Mouse (Mus musculus) thymus, postnatal 25 days (tissue): ENCODE results near the gene Kcnma1.

Experiments used
- DNase-seq: peaks from one replicate; pipeline ENCODE4 v3.0.0; 2022

Gene Kcnma1

GRCm38 (mm10) chr14:23848529-23849141, 165.7 kb downstream of the Kcnma1 start:
- DNase-seq: no peak

GRCm38 (mm10) chr14:23846706-23847105, 167.6 kb downstream of the Kcnma1 start:
- DNase-seq: no peak

DNA sequence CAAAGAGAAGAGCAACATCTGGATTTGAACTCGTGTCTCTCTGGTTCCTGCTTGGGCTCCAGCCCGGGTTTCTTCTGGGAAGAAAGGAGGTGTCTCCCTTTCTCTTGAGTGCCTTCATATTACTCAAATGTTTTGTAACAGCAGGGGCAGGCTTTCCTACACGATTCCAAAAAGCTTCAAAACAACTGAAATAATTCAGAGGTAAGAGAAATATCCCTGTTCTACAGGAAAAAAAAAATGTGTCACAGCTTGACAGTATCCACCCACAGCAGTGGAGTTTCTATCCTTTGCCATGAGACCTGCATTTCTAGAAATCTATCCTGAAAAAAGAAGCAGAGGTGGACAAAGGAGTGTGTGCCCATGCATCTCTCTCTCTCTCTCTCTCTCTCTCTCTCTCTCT, 172.3 kb downstream of the Kcnma1 start:
- DNase-seq: no peak

GRCm38 (mm10) chr14:23839613-23840012, 174.7 kb downstream of the Kcnma1 start:
- no peak for DNase-seq

GRCm38 (mm10) chr14:23835387-23836111, 178.7 kb downstream of the Kcnma1 start:
- DNase-seq: no peak

- DNase-seq: no peak
Observed at GRCm38 (mm10) chr14:23831284-23831683, 183.0 kb downstream of the Kcnma1 start.

GRCm38 (mm10) chr14:23830316-23830715, 184.0 kb downstream of the Kcnma1 start:
- DNase-seq: no peak

- DNase-seq: no peak
Observed at GRCm38 (mm10) chr14:23828711-23829320, 185.5 kb downstream of the Kcnma1 start.

- DNase-seq: no peak
Observed at GRCm38 (mm10) chr14:23824937-23825336, 189.4 kb downstream of the Kcnma1 start.

GRCm38 (mm10) chr14:23824267-23824666, 190.0 kb downstream of the Kcnma1 start:
- DNase-seq: no peak

- no peak for DNase-seq
Observed at GRCm38 (mm10) chr14:23817585-23817984, 196.7 kb downstream of the Kcnma1 start.

DNA sequence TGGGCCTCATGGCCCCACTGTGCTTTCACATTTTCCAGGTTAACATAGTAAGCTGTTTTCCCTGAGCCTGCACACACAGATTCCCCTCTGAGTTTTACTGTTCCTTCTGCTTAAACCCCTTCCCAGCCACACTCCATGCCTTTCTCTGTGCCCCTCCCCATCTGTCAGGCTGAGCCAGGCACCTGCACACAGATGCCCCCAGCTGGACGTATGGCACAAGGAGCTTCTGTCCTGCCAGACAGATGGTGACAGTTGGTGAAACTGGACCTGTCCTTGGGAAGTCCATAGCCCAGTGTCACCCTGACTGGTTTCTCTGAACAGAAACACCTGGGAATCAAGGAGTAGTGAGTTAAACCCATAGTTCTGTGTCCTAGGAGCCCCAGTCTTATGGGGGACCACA, 204.2 kb downstream of the Kcnma1 start:
- no peak for DNase-seq

DNA sequence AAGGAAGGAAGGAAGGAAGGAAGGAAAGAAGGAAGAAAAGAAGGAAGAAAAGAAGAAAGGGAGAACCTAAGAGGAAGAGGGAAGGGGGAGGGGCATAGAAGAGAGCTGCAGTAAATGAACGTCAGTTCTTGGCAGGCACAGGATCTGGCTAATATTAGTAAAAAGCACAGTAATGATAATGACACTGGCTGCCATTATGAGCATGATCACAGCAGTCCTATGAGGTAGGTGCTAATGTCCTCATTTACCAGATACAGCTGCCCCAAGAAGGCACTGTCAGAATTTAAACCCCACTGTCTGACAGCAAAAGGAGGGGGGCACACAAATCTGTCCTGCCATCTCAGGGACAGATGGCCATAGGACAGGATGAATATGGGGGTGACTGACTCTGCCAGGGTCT, 205.2 kb downstream of the Kcnma1 start:
- DNase-seq: no peak

GRCm38 (mm10) chr14:23806378-23806777, 207.9 kb downstream of the Kcnma1 start:
- DNase-seq: no peak

- DNase-seq: no peak
Observed at GRCm38 (mm10) chr14:23796878-23797277, 217.4 kb downstream of the Kcnma1 start.

DNA sequence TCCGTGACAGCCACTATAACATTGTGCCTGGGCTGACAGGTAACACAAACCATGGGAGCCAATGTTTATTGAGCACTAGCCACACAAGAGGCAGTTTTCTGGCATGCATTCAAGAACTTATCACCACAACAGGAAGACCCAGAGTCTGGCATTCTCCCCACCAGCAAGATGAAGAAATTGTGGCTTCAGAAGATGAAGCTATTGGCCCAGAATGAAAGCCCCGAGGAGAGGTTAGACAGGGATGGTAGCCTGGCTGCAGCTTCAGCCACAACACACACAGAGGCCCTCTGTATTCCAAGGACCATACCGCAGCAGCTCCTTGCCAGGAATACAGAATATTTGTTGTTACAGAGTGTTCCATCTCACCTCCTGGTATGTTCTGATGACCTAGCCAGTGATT, 221.6 kb downstream of the Kcnma1 start:
- no peak for DNase-seq

DNA sequence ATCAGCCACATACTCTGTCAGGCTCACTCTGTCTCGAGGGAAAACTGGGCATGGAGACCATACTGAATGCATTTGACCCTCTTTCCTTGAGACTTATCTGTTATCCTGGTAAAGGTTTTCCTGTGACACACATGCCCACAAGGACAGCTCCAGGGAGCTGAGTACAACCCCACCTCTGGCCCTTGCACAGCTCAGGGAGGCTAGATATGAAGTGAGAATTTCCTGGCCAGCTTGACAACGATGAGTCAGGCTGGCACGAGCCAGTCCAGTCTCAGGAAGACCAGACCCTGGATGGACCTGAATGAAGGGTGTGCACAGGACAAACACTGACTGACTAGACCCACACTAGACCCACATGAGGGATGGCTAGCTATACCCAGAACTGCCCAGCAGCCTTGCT, 222.2 kb downstream of the Kcnma1 start:
- no peak for DNase-seq

DNA sequence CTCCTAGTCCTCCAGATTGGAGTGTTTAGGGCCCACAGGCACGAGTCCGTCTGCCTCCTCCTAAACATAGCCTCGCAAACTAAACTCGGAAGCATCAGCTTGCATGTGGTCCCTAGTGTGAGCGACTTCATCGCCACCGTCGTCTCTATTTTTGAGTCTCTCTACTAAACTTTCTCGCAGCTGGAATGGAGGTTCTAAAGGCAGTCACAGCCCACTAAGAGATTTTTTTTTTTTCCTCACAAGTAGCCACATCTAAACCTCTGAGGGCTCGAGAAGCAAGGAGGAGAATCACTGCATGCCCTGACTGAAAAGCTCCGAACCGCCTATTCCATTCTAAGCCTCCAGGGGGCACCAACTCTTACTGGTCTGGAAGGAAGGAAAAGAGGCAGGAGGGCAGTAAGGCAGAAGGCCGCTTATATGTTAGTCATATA, 223.0 kb downstream of the Kcnma1 start:
- peak; percentile 2 for DNase-seq

- no peak for DNase-seq
Observed at GRCm38 (mm10) chr14:23786687-23787073, 227.6 kb downstream of the Kcnma1 start.

DNA sequence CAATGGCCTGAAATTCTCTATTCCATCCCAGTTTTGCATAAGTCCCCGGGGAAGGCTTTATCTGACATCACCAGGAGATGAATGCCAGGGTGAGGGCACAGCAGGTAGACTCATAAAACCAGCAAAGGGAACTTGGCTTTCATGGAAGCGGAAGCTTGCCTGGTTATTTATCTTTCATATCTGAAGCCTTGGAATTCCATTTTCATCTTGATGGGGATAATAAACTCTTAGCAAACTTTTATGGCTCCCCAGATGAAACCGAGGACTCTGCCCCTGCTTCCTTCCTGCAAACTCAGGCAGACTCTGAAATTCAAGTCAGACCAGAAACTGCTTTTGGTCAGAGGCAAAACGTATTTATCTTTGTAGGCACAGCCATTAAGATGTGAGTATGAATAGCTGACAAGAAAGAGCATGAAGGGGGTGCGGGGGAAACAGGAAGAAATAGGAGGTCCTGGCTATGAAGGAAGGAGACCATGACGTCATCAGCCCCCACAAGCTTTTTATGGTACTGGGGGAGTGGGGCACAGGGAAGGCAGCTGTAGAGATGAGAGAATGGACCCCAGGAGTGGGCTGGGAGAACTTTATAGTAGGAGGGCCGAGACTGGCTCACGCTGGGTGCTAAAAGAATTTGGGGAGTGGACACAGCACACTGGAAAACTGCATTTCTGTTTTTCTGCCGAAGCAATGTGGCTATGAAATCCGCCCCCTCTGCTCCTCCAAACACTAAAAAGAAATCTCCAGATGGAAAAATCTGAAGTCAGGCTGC, 228.2 kb downstream of the Kcnma1 start:
- no peak for DNase-seq

- no peak for DNase-seq
Observed at GRCm38 (mm10) chr14:23782845-23783609, 231.3 kb downstream of the Kcnma1 start.

DNA sequence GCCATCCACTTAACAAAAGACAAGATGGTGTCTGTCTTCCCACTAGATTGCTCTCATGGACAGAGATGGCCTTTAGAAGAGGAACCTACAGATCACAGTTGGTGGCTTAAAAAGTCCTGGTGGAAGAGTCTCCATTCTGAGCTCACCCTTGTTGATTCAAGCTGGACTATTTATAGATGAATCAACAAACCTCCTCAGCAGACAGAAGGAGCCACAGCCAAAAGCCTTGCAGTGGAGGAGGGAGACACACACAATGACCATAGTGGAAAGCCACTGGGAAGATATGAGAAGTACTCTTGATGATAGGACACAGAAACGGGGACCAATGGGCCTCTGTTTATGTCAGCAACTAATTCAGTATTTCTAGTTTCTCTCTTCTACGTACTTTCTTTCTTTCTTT, 239.7 kb downstream of the Kcnma1 start:
- DNase-seq: no peak

DNA sequence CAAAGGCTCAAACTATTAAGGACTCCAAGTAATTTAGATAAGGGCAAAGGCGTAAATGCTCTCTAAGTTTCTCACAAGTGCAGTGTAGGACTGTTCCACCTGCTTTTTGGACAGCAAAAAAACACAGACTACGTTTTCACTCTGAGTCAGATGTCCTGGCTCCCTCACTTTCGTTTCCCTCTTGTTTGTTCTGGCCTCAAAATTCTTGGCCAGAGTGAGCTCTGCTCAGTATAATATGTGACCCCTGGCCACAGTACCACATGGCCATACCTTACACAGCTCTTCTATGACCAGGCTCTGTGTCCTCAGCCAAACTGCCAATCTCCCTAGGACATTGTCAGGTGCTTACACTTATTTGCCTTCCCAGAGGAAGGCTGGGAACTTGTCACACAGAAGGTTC, 241.6 kb downstream of the Kcnma1 start:
- DNase-seq: no peak
